In genomic region chr6:82753638-82754361, GRCm38 (mm10) we compare ENCODE assay signal across 11 mouse cellular contexts. TPM values are rescaled to one million over a fixed set of nuclear protein-coding genes. Genes with fewer than 3 reads are reported as not detected.
A peak's percentile ranks its signal among the peaks of the same experiment; 100 is the strongest.
DNase-seq lines count a peak whose midpoint lies in the region; ATAC-seq and TF ChIP-seq lines count a peak whose summit lies in the region.
"Had no signal": no experiment of that assay in that cellular context is flagged by ENCODE, and none has a peak within 500 bp of the region (broad histone marks: within the 10 kb centered on the region; RNA-seq: fewer than 3 reads in every experiment).

No protein-coding gene starts in this region.

- no peak overlapping the region for H3K4me2 ChIP-seq in lung, embryonic 14.5 days
- H3K4me2 ChIP-seq in stomach, postnatal 0 days (replicated peaks; ENCODE audit: low read depth), result no peak overlapping the region
- H3K4me2 ChIP-seq: liver, embryonic 13.5 days had no signal

- H3K36me3 ChIP-seq in lung, embryonic 14.5 days (ENCODE audit: insufficient read depth), result peaks cover 18% of the 10 kb centered on the region; the same call in 1 of the 2 replicates
- H3K36me3 ChIP-seq in stomach, postnatal 0 days (ENCODE audit: control insufficient read depth, insufficient read depth, low read length), result no peaks in the 10 kb centered on the region

- TF ChIP-seq EP300 in stomach, postnatal 0 days (optimal IDR thresholded peaks at IDR 0.05), result no peak

- WGBS in lung, embryonic 14.5 days, result 75% methylated on average over 14 of the region's 14 CpGs
- 66% methylated on average over 14 of the region's 14 CpGs for WGBS in stomach, postnatal 0 days

- H3K9ac ChIP-seq in lung, embryonic 14.5 days, result no peak overlapping the region
- no peak overlapping the region for H3K9ac ChIP-seq in stomach, postnatal 0 days (ENCODE audit: low read length)
- H3K9ac ChIP-seq: liver, embryonic 13.5 days had no signal

- no peaks in the 10 kb centered on the region for H3K9me3 ChIP-seq in lung, embryonic 14.5 days (ENCODE audit: low read depth, low read length)
- no peaks in the 10 kb centered on the region for H3K9me3 ChIP-seq in stomach, postnatal 0 days (ENCODE audit: control insufficient read depth, low read length)
- H3K9me3 ChIP-seq: liver, embryonic 13.5 days had no signal

- no peaks in the 10 kb centered on the region for H3K4me1 ChIP-seq in lung, embryonic 14.5 days (ENCODE audit: insufficient read depth)
- H3K4me1 ChIP-seq in stomach, postnatal 0 days (replicated peaks; ENCODE audit: control insufficient read depth, insufficient read depth), result no peaks in the 10 kb centered on the region

- ATAC-seq in lung, embryonic 14.5 days (ENCODE audit: insufficient read depth), result no peak
- peak; percentile 43; the same call in 1 of the 2 replicates for ATAC-seq in stomach, postnatal 0 days (ENCODE audit: low FRiP score, low TSS enrichment)
- ATAC-seq: midbrain, embryonic 16.5 days had no signal

- no peak overlapping the region for H3K27ac ChIP-seq in lung, embryonic 14.5 days (ENCODE audit: low read depth)
- no peak overlapping the region for H3K27ac ChIP-seq in stomach, postnatal 0 days (replicated peaks)
- H3K27ac ChIP-seq: liver, embryonic 13.5 days had no signal

- DNase-seq in cerebellum, adult 11-12 months, result peak; percentile 34
- no peak for DNase-seq in cerebellum, postnatal 10 days
- DNase-seq in lung, embryonic 14.5 days, result no peak
- no peak for DNase-seq in lung, postnatal 36 days
- DNase-seq in heart, postnatal 10 days, result peak; percentile 51 to 64
- peak; percentile 49 for DNase-seq in stomach, postnatal 0 days (ENCODE audit: low spot score)
- no peak for DNase-seq in spleen, postnatal 14 days (ENCODE audit: low spot score in 2 of 2)
- no peak for DNase-seq in thymus, postnatal 4 days
- DNase-seq: liver, embryonic 13.5 days; thymus, postnatal 14 days had no signal

- no peak overlapping the region for H3K4me3 ChIP-seq in lung, embryonic 14.5 days (ENCODE audit: low read depth, low read length)
- no peak overlapping the region for H3K4me3 ChIP-seq in stomach, postnatal 0 days (ENCODE audit: low read depth, low read length)
- H3K4me3 ChIP-seq: liver, embryonic 13.5 days had no signal

- TF ChIP-seq CTCF in lung, embryonic 14.5 days (IDR thresholded peaks at IDR 0.05; ENCODE audit: low read depth), result peak; percentile 34; the same call in 1 of the 2 replicates
- peak; percentile 64 for TF ChIP-seq CTCF in stomach, postnatal 0 days (IDR thresholded peaks at IDR 0.05; ENCODE audit: low read depth)

- H3K27me3 ChIP-seq in lung, embryonic 14.5 days (ENCODE audit: insufficient read depth, low read length), result no peaks in the 10 kb centered on the region
- no peaks in the 10 kb centered on the region for H3K27me3 ChIP-seq in stomach, postnatal 0 days (ENCODE audit: control insufficient read depth, insufficient read depth, low read length)
- H3K27me3 ChIP-seq: liver, embryonic 13.5 days had no signal

- intact Hi-C loops in heart, postnatal 10 days (cut with DNase I), result no loop called here

RNA-seq across cellular contexts. Expression of gene Hk2, which starts 20.5 kb away (rescaled TPM):
- 22.4 and 23.5 TPM in 2 replicates for polyA plus RNA-seq in lung, embryonic 14.5 days (2014; fragmentation: Nextera tagmentation; extraction: Ambion mirVana)
- total RNA-seq in heart, postnatal 10 days (2021), result 100 to 1,000 TPM; 129 to 131 TPM
- polyA plus RNA-seq in stomach, postnatal 0 days (2015; fragmentation: Nextera tagmentation; extraction: Ambion mirVana), result 7.1 and 8.9 TPM in 2 replicates

RNA-seq across cellular contexts. Expression of gene Pole4, which starts 48.6 kb away (rescaled TPM):
- polyA plus RNA-seq in lung, embryonic 14.5 days (2014; fragmentation: Nextera tagmentation; extraction: Ambion mirVana), result 116 and 119 TPM in 2 replicates
- total RNA-seq in heart, postnatal 10 days (2021), result 10 to 100 TPM; 28.2 to 29.8 TPM
- 79.8 and 84.5 TPM in 2 replicates for polyA plus RNA-seq in stomach, postnatal 0 days (2015; fragmentation: Nextera tagmentation; extraction: Ambion mirVana)

Comparison
In these comparisons a context has a peak if more than half of its experiments do, and no peak if none do; other contexts are left out.
1. DNase-seq: peak in cerebellum, adult 11-12 months (single experiment), heart, postnatal 10 days (2 of 2) and stomach, postnatal 0 days (single experiment); none in cerebellum, postnatal 10 days (0 of 2), lung, embryonic 14.5 days (single experiment), lung, postnatal 36 days (single experiment), spleen, postnatal 14 days (0 of 2) and thymus, postnatal 4 days (single experiment).